Mouse (Mus musculus) right cerebral cortex, adult 2 months (tissue): ENCODE measurements at regions not wholly inside any gene's neighbourhood (a gene's known extent, or its start where the extent isn't known, plus 50 kb on each side); places are given as distances from the start of the nearest gene placed in this dataset.
A peak's percentile ranks its signal among the peaks of the same experiment; 100 is the strongest.

Experiments
- DNase-seq, 2 experiments: peaks; one replicate each; pipeline ENCODE4 v3.0.0; 2021 to 2022; ENCODE audit warnings: low spot score in 2 of 2

DNA sequence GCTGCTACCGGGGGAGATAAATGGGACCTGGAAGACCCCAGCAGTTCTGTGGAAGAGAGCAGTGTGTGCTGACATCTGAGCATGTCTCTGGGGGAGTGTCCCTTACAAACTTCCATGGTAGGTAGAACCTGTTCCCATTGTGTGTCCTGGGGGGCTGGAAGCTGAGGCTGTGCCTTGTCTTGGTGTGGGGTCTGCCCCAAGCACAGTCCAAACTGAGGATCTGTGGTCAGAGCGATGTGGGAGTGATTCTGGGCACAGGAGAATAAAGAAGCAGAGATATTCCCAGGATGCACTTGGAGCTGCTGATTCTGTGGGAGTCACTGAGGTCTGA is 118.5 kb upstream of the Sulf2 start:
- no peak for DNase-seq

DNA sequence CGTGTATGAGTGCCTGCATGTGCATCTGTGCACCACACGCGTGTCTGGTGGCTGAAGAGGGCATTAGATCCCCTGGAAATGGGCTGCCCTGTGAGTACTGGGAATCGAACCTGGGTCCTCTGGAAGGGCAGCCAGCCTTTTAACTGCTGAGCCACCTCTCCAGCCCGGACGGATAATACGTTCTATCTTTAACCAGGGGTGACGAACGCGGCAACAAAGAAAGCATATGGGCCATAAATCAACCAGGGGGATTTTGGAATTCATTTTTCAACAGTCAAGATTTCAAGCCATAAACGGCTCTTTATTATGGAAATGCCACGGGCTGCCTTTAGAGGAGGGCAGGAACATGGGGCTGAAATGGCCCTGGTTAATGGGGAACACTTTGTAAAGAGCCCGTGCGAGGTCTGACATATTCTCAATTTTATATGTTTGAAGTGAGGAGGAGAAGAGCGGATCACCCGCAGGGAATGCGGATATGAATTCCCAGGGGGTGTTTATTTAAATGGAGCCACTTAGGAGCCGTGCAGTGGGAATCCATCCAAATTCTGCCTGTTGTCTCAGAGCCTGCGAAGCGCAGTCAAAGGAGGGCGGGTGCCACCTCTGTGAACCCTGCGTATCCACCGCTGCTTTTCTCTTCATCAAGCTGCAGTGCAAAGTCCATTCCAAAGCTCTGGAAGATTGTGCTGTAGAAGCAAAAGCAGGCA is 118.0 kb upstream of the Sulf2 start:
- no peak for DNase-seq

DNA sequence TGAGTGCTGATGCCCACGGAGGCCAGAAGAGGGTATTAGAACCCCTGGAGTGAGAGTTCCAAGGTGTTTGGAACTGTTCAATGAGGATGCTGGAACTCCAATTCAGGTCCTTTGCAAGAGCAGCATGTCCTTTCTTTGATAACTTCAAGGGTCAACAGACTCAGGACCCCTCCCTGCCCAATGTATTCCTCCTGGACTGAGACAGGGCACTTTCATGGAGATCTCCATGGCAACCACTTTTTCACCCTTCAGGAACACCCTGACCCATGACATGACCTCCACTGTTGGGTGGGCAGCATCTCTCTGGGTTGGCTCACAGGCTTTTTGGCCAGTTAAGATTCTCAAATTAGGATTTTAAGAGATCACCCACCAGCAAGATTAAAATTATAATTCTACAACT is 117.4 kb upstream of the Sulf2 start:
- no peak for DNase-seq

DNA sequence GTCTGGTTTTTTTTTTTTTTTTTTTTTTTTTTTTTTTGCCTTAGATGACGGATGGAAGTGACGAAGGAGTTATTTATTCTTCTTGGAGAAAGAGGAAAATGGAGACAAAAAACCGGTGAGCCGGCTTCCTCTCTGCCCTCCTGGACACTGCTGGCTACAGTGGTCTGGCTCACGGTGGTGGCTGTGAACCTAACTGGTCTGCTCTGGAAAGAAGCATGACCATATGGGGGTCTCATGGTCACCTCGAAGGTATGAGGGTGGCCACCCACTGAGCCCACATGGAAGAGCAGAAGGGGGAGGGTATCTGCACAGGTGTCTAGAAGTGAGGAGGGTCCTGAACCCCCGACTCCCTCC is 116.7 kb upstream of the Sulf2 start:
- DNase-seq: no peak

DNA sequence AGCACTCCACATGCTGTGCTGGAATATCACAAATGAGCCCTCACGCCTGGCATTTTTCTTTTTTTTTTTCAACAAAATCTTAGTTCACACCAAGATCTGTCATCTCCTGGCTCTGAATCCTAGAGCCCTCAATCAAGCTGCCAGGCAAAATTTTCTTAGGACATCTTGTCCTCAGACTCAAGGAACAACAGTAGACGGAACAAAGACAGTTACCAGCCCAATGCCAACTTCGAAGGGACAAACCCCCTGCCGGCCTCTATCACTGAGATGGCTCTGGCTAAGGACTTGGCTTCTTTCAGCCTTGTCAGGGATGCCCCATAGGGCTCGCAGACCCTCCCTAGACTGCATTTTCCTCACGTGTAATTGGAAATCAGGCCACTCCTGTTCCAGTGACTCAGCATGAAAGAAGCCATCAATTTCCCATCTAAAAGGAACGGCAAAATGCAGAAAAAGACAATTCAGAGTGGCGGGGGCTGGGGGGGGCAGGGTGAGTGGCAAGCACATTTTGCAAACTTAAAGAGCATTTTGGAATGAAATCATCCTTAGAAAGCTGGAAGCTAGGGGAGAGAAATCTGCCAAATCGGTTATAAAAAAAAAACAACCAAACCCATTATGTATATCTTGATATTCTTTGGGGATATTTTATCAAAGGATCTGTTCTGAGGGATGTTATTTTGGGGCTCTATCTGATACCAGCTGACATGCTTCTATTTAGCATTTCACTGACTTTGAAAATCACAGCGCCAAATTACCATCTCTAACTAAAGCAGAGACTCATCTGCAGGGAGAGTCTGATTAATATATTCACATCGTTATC is 116.1 kb upstream of the Sulf2 start:
- DNase-seq: peak in 1 of 2 experiments; percentile 7

DNA sequence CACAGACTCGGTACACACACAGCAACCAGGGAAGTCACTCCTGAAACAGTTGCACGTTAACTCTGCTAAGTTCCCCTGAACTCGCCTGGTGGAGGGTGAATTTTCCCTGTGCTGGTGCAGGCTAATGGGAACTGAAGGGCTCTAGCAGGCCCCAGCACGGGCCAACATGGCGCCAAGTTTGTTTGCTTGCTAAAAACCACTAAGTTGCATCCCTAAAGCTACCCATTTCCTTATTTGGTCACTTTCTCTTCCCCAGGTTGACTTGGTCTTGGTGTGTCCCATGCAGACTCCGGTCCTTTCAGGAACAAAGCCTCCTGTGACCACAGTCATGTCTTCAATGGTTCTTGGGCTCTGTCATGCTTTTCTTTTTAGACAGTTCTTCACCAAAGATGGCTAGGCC is 114.5 kb upstream of the Sulf2 start:
- DNase-seq: no peak

DNA sequence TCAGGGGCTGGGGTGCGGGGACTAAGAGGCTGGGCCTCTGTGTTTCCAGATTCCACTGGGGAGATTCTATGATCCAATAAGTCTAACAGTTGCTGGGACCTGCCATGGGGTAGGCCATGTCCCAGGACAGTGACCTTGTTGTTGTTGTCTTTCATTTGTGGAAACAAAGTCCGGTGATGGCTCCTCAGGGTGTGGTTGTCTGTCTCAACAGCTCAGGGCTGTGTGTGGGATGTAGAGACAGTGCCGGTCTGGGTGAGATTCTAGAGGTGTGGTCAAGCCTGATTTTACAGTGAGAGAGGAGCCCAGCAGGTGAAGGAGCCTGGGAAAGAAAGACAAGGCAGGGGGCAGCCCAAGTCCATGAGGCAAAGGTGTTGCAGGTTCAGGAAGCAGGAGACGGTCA is 111.5 kb upstream of the Sulf2 start:
- no peak for DNase-seq

DNA sequence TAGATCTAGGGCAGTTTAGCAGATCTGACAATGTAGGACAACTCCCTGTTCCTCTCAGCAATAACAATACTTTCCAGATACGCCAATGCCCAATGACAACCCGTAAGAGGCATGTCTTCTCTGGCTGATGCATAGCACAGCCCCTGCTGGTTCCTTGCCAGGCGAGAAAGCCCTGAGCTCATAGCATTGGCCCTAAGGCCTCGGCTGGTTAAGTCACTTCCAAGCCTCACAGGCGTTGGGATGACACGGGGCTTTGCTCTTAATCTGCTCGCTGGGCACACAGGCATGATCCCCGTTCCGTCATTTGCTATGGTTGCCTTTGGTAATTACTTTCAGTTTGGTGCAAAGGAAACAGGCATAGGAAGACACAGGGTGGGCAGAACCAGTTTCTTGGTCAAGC is 111.0 kb upstream of the Sulf2 start:
- DNase-seq: no peak

DNA sequence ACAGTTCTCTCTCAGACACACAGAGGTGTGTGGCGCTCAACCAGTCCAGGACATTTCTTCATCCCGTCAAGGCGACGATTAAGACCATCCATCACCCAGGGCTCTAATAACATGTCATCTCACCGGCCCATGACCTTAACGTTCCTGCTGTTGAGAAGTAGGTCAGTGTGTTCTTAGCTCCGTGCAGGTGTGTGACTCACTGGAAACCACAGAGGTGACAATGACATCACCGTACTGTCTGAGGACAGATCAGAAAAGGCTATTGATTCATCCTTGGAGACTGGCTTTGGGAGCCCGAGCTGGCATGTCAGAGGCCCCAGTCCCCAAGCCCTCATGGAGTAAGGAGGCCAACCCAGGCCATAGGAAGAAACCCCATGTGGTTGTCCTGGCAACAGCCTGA is 109.3 kb upstream of the Sulf2 start:
- no peak for DNase-seq

DNA sequence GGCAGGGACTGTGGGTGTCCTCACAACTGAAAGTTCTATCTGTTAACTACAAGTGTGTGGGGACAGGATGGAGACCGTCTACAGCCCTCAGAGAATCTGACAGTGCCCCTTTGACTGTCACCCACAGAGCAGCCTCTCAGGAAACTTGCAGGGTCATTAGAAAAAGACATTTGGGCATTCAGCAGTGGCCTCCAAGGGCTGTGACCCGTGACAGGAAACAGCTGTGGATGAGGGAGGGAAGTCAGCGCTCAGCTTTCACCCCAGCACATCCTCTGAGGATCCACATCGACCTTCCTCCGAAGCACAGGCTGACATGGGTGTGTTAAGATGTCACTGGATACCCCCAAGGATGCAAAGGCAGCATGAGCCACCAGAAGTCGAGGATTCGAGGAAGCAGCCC is 106.3 kb upstream of the Sulf2 start:
- no peak for DNase-seq

DNA sequence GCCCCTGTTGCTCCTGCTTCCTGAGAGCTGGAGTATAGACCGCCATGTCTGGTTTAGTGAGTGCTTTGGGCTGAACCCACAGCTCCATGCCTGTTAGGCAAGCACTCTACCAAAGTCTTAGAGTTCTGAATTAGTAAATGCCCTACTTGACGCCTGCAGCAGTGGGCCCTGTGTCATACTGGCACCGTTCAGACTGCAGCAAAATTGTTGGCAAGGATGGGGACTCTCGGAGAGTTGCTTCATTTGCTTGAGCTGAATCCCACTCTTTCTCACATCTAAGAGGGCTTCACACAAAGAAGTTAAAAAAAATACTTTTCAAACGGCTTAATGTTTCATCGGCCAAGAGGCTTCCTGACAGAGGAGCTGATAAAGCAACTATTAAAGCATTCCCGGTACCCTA is 105.6 kb upstream of the Sulf2 start:
- DNase-seq: peak in 1 of 2 experiments; percentile 31

DNA sequence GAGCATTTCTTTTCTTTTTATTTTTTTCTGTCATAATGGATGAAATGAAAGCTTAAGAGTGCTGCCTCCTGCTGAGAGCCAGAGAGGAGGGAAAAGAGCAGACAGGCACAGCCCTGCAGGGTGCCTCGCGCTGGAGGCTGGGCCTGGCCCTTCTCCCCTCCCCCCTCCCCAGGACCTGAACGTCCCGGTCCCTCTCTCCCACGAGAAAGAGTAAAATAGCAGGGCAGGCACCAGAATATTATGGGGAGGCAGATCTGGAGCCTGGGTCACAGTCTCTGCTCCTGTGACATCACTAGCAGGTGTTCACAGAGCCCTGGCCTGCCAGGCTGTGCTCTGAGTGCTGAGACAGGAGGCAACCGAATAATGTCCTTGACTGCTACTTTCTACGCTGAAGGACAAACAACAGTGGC is 103.3 kb upstream of the Sulf2 start:
- DNase-seq: no peak

DNA sequence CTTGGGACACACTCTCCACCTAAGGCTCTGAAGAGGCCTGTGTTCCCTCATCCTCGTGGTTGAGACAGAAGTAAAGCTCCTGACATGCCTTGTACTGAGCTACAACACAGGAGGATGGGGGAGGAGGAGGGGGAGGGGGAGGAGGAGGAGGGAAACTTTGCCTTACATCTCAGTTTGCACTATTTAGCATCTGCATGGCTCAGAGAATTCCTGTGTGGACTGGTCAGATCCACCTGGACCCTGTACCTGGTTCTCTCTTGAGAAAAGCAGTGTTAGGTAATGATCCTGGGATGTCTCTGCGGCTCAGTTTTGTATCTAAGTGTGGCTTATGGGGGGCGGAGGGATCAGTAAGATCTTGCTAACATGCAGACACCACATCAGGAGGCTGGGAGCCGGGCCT is 102.2 kb upstream of the Sulf2 start:
- DNase-seq: no peak

DNA sequence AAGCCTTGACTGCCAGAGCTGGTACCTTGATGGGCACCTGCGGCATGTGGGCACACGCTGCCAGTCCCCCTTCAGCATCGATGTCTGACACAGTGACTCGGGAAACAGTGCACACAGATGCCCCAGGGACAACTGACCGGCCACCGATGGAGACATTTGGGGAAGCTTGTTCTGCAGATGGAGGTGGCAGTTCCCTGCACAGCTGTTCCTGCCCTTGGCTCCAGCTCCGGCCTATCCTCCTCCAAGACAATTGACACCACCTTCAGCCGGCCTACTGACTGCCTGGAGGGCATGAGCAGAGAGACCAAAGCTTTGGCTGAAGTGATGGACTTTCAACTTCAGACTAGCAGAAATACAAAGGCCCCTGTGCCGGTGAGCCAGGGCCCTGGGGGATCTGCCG is 100.7 kb upstream of the Sulf2 start:
- DNase-seq: no peak

DNA sequence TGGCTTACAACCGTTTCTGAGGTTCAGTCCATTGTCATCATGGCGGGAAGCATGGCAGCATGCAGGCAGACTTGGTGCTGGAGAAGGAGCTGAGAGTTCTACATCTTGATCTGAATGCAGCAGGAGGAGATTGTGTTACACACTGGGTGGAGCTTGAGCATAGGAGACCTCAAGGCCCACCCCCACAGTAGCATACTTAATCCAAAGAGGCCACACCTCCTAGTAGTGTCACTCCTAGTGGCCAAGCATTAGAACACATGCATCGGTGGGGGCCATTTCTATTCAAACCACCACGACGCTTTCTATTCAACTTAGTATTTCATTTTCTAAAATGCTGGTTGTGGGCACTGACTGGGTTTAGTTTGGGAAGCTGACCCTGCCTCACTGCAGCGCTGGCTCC is 99.1 kb upstream of the Sulf2 start:
- DNase-seq: no peak

DNA sequence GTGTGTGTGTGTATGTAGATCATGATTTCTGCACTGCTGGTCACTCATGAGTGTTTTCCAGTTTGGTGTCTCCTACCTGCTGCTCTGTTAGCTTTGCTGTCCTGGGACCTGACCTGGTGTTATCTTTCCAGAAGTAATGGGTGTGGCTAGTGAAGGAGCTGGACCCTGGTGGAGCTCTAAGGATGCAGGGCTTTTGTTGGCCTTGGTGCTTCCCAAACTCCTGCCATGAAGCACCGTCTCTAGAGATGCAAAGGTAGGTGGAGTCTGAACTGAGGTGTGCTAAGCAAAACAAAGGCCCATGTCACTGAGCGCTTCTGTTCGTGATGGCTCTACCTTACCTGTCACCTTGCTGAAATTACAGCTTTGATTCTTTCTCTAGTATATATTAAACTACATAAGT is 96.6 kb upstream of the Sulf2 start:
- no peak for DNase-seq

DNA sequence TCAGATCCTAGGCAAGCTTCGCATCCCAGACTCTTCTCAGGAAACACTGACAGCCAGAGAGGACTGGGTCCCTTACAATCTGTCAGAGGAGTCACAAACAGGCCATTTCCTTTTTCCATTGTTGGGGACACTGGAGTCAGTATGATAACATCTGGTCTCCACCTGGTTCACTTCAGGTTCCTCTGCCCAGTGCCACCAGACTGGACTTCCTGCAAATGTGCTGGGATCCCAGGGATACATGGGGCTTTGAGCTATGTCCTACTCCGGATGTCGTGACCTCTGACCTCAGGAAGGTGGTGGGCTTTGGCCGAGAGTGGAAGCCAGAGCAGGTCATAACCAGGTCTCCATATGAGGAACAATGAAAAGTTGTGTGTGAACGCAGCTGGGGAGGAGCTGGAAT is 96.0 kb upstream of the Sulf2 start:
- no peak for DNase-seq

DNA sequence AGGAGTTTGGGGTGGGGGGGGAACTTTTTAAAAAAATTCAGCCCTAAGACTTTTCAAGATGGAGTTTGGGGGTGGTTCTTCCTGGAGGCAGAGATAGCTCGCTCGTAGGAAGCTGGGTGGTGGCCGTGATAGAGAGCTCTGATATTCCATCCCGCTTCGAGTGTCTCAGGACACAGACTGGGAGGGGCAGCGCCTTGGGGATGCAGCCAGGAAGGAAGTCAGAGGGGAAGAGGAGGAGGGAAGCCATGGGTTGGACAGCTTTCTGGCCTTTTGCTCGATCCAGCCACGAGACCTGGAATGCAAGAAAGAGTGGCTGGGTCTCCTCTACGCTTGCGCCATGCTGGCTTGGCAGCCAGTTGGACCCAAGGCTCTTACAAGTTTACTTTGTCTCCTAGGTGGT is 95.1 kb upstream of the Sulf2 start:
- DNase-seq: no peak

DNA sequence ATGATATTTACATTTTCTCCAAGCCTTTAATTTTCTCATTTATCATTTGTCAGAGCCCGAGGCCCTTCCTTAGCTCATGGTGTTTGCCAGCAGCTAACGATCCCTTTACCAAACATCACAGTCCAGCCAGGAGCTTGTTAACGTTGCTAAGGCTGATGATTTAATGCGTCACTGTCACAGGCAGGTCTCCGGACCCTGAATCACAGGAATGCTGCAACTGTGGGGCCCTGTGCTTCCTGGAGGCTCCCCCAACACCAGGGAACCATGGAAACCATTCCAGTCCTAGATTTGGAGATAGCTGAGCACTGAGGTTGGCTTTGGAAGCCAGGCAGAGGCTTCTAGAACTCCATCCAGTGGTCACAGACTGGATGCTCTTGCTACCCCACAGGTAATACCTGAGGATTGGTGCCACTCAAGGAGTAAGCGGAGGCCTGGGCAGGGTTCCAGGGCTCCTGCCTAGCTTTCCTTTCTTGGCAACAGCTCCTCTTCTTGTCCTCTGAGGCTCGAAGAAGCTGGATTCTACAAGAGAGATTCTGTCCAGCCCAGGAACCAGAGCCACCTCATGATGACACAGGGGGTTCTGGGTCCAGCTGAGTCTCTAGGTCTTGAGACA is 94.0 kb upstream of the Sulf2 start:
- no peak for DNase-seq

DNA sequence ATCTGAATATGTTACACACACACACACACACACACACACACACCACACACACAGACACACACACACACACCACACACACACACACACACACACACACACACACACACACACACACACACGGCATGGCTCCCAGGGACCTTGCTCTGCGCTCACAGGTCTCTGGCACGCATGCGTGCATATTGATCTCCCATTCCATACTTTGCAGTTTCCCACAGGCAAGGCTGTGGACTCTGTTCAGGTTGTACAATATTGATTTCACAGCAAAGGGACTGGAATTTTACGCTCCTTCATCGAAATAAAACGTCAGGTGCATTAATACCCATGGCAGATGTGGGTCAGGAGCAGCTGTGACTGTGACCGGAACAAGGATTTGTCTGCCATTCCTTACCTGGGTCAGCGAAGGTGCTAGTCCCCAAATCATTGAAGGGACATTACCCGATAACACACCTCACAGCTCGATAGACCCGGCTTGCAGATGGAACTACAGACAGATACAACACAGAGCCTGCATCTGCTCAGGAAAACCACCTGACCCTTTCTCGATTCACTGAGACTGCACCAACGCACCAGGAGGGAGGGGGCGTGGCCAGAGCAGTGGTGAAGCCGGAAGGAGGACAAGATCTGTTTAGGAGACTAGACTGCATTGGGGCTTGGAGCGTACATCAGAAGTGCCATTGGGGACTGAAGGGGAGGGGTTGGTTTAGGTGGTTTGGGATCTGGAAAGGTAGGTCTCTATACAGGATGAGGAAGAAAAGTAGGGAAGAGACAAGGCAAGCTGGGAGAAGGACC is 91.1 kb upstream of the Sulf2 start:
- DNase-seq: no peak

DNA sequence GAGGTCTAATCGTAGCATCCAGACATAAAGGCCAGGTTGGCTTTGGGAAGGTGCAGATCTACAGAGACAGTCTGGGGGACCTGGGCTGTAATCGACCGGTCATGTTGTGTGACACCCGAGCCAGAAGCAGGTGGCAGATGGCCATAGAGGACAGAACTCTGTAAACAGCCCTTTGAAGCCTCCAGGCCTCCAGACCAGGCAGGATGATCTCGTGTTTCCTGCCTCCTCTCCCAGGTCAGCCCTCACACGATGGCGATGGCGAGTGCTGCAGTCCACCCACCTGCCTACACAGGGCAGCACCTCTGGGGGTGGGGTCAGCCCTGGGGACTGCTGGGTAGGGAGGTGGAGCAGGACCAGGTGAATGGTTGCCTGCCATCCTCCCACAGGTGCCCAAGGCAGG is 89.8 kb upstream of the Sulf2 start:
- DNase-seq: no peak

DNA sequence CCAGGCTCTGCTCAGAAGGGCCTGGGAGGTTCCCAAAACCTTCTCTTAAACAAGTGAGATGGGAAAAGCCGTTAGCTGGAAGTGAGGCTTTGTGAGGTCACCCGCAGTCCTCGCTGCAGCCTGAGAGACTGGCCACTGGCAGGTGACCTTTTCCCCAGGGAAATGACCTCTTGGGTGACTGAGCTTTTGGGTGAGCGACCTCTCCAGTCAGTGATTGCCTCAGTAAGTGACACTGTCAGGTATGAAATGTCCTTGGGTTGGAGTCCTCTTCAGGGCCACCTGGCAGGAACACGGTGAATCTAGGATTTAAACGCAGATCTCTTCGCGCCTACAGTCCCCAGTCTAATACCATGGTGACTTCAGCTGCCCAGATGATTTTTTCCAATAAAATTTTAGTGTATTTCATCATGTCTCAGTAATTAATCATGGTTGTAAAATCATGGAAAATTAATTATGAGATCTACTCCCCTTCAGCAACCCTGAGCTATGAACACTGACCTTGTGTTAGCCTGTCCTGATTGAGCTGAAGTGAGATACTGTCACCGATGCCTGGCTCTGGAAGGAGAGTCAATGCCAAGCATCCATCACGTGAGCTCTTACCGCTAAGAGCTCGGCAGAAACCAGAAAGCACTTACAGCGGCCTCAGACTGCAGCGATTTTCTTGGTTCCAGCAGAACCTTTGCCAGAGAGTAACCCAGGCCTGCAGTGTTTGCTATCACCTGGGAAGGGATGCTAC is 87.5 kb upstream of the Sulf2 start:
- DNase-seq: no peak
